Mouse (Mus musculus) olfactory bulb, adult 2 months (tissue): ENCODE data around the gene Rab30. TPM values are rescaled to one million over a fixed set of nuclear protein-coding genes. Genes with fewer than 3 reads are reported as not detected.

Experiments used
- H3K27ac ChIP-seq: fragments of 200-500 bp; 2 replicates; pipeline ENCODE4 v1.5.1; 2012; ENCODE audit warnings: low read depth, low read length; ENCODE audit not compliant: insufficient read depth
- H3K4me1 ChIP-seq: fragments of 200-500 bp; 2 replicates; pipeline ENCODE4 v1.6.1; 2012; ENCODE audit warnings: low read length; ENCODE audit not compliant: control insufficient read depth, insufficient read depth
- H3K4me3 ChIP-seq: fragments of 200-500 bp; 2 replicates; pipeline ENCODE4 v1.5.1; 2012; ENCODE audit warnings: mild to moderate bottlenecking, low read depth, low read length, moderate library complexity; ENCODE audit not compliant: insufficient read depth
- CTCF ChIP-seq: fragments of 200-500 bp; IDR thresholded peaks from 2 replicates; pipeline ENCODE4 v1.5.1; 2012; ENCODE audit warnings: low read depth, mild to moderate bottlenecking, low read length, moderate library complexity; ENCODE audit not compliant: insufficient read depth
- POLR2A ChIP-seq: fragments of 200-500 bp; IDR thresholded peaks from 2 replicates; pipeline ENCODE4 v1.6.1; 2012; ENCODE audit warnings: mild to moderate bottlenecking, low read depth, low read length, moderate library complexity; ENCODE audit not compliant: insufficient read depth
- WGBS: fragments of 180-500 bp; shearing (Covaris S2); methylation state at CpG from one replicate; pipeline ENCODE4 v1.1.7; 2018; 5-methylcytosine and 5-hydroxymethylcytosine counted together
- polyA plus RNA-seq: library from polyadenylated mRNA; stranded (reverse); fragments of >200 nt; gene quantifications from 2 replicates; pipeline ENCODE4 v1.2.4, GENCODE M21; 2012; ENCODE audit warnings: low replicate concordance; ENCODE audit not compliant: missing spikeins, insufficient read depth, insufficient read length

Gene Rab30
- polyA plus RNA-seq, 1 experiment: not detected

GRCm38 (mm10) chr7:92866526-92866925, 125.1 kb downstream of the Rab30 start:
- no peaks in the 10 kb centered on the region for H3K4me1 ChIP-seq
- TF ChIP-seq CTCF: no peak
- no peak for TF ChIP-seq POLR2A
- H3K4me3 ChIP-seq: no peak overlapping the region
- WGBS: 21% methylated on average over 2 of the region's 2 CpGs
- no peak overlapping the region for H3K27ac ChIP-seq

GRCm38 (mm10) chr7:92870161-92870560, 128.8 kb downstream of the Rab30 start:
- no peak for TF ChIP-seq CTCF
- no peak for TF ChIP-seq POLR2A
- 38% methylated on average over 3 of the region's 3 CpGs for WGBS

GRCm38 (mm10) chr7:92871596-92871995, 130.2 kb downstream of the Rab30 start:
- Histone ChIP-seq H3K4me1 (peaks cover 3% of the 10 kb centered on the region; the same call in 1 of the 2 replicates), H3K4me3 (no peak overlapping the region), H3K27ac (no peak overlapping the region)
- TF ChIP-seq CTCF: no peak
- no peak for TF ChIP-seq POLR2A
- WGBS: 93% methylated on average over 4 of the region's 4 CpGs

More at GRCm38 (mm10) chr7:92870161-92870560, 128.8 kb downstream of the Rab30 start:
- no peak overlapping the region for H3K27ac ChIP-seq
- H3K4me1 ChIP-seq: peaks cover under 1% of the 10 kb centered on the region; the same call in 1 of the 2 replicates
- no peak overlapping the region for H3K4me3 ChIP-seq

- peak within 1 kb of the TSS; percentile 93 for H3K4me3 ChIP-seq
- no peak for TF ChIP-seq POLR2A
- peak; percentile 99 for TF ChIP-seq CTCF
- WGBS: under 1% methylated on average over 53 of the region's 53 CpGs
- H3K4me1 ChIP-seq: peaks cover 6% of the 10 kb centered on the region; the same call in 1 of the 2 replicates
- H3K27ac ChIP-seq: peak within 1 kb of the TSS; percentile 86
These were observed 132.8 kb downstream of the Rab30 start, which contains the start of the genes Ddias and Prcp for GRCm38 (mm10) chr7:92874116-92874675. Gene Ddias (minus strand): TSS chr7:92874247. Gene Prcp (plus strand): TSS chr7:92874470.

GRCm38 (mm10) chr7:92874761-92875408, 133.5 kb downstream of the Rab30 start:
- Histone ChIP-seq H3K27ac (peak overlapping the region; percentile 86), H3K4me1 (peaks cover 6% of the 10 kb centered on the region; the same call in 1 of the 2 replicates), H3K4me3 (peak overlapping the region; percentile 93)
- TF ChIP-seq CTCF: no peak
- peak; percentile 46; the same call in 1 of the 2 replicates for TF ChIP-seq POLR2A
- WGBS: under 1% methylated on average over 29 of the region's 29 CpGs

- no peak for TF ChIP-seq CTCF
- no peak for TF ChIP-seq POLR2A
- no peak overlapping the region for H3K4me3 ChIP-seq
- no peak overlapping the region for H3K27ac ChIP-seq
- WGBS: 20% methylated on average over 3 of the region's 3 CpGs
- peaks cover 6% of the 10 kb centered on the region; the same call in 1 of the 2 replicates for H3K4me1 ChIP-seq
These were observed 134.7 kb downstream of the Rab30 start for GRCm38 (mm10) chr7:92876066-92876465.

GRCm38 (mm10) chr7:92876538-92876937, 135.1 kb downstream of the Rab30 start:
- 15% methylated on average over 7 of the region's 7 CpGs for WGBS
- H3K4me3 ChIP-seq: no peak overlapping the region
- H3K4me1 ChIP-seq: peaks cover 6% of the 10 kb centered on the region; the same call in 1 of the 2 replicates
- H3K27ac ChIP-seq: no peak overlapping the region
- TF ChIP-seq POLR2A (no peak), CTCF (no peak)

- Histone ChIP-seq H3K4me1 (peaks cover 6% of the 10 kb centered on the region; the same call in 1 of the 2 replicates), H3K4me3 (no peak overlapping the region), H3K27ac (no peak overlapping the region)
- no peak for TF ChIP-seq CTCF
- no peak for TF ChIP-seq POLR2A
- 86% methylated on average over 7 of the region's 7 CpGs for WGBS
These were observed 137.3 kb downstream of the Rab30 start for GRCm38 (mm10) chr7:92878575-92879285.
